Mouse (Mus musculus) MEL (cell line): ENCODE measurements around the gene Maml3. TPM values are rescaled to one million over a fixed set of nuclear protein-coding genes. Genes with fewer than 3 reads are reported as not detected.

Experiments
- DNase-seq: peaks from one replicate; pipeline ENCODE4 v3.0.0; 2011; ENCODE audit warnings: low read depth, low spot score
- H3K27ac ChIP-seq: 2 replicates; pipeline ENCODE4 v1.5.1; 2012; ENCODE audit warnings: low read depth, mild to moderate bottlenecking, control low read depth, low read length, moderate library complexity; ENCODE audit not compliant: control insufficient read depth
- H3K27me3 ChIP-seq, 2 experiments: fragments of 150-350 bp in 1 of 2; sonication (generic) in 1 of 2; 2 replicates each; pipeline ENCODE4 v1.6.1; 2012; ENCODE audit warnings: low read length in 2 of 2, mild to moderate bottlenecking in 2 of 2, improper control_type of control experiment in 1 of 2, moderate library complexity in 1 of 2; ENCODE audit not compliant: insufficient read depth in 2 of 2, control insufficient read depth in 1 of 2
- H3K36me3 ChIP-seq, 2 experiments: 2 replicates each; pipeline ENCODE4 v1.6.1; 2012 to 2014; ENCODE audit warnings: low read length in 2 of 2, improper control_type of control experiment in 1 of 2, inconsistent platforms in 1 of 2, mild to moderate bottlenecking in 1 of 2; ENCODE audit not compliant: insufficient read depth in 2 of 2, control insufficient read depth in 1 of 2
- H3K4me1 ChIP-seq, 2 experiments: fragments of 150-350 bp in 1 of 2; sonication (generic) in 1 of 2; 2 replicates each; pipeline ENCODE4 v1.6.1; 2012; ENCODE audit warnings: low read length in 2 of 2, improper control_type of control experiment in 1 of 2, mild to moderate bottlenecking in 1 of 2; ENCODE audit not compliant: insufficient read depth in 2 of 2, control insufficient read depth in 1 of 2
- H3K4me3 ChIP-seq, 2 experiments: fragments of 150-350 bp in 1 of 2; sonication (generic) in 1 of 2; 2 replicates each; pipeline ENCODE4 v1.5.1; 2012; ENCODE audit warnings: low read depth in 2 of 2, low read length in 2 of 2, mild to moderate bottlenecking in 2 of 2, moderate library complexity in 2 of 2, control low read depth in 1 of 2, improper control_type of control experiment in 1 of 2; ENCODE audit not compliant: control insufficient read depth in 1 of 2, insufficient read depth in 1 of 2
- H3K79me2 ChIP-seq: 2 replicates; pipeline ENCODE4 v1.6.1; 2012; ENCODE audit warnings: mild to moderate bottlenecking, low read length, moderate library complexity; ENCODE audit not compliant: control insufficient read depth, poor library complexity, insufficient read depth
- H3K9ac ChIP-seq: 2 replicates; pipeline ENCODE4 v1.6.1; 2012; ENCODE audit warnings: low read depth, mild to moderate bottlenecking, control low read depth, low read length, moderate library complexity; ENCODE audit not compliant: control insufficient read depth, poor library complexity, severe bottlenecking
- H3K9me3 ChIP-seq: fragments of 150-350 bp; sonication (generic); replicated peaks from 2 replicates; pipeline ENCODE4 v1.6.1; 2012; ENCODE audit warnings: mild to moderate bottlenecking, low read length, improper control_type of control experiment, moderate library complexity; ENCODE audit not compliant: insufficient read depth
- GABPA ChIP-seq: IDR thresholded peaks from 2 replicates; pipeline ENCODE4 v1.6.1; 2012; ENCODE audit warnings: low read depth, mild to moderate bottlenecking, inconsistent platforms, low read length, improper control_type of control experiment, moderate library complexity
- HCFC1 ChIP-seq: IDR thresholded peaks from 2 replicates; pipeline ENCODE4 v1.6.1; 2012; ENCODE audit warnings: low read depth, mild to moderate bottlenecking, inconsistent platforms, low read length, improper control_type of control experiment, moderate library complexity
- KAT2A ChIP-seq: conservative IDR thresholded peaks from 2 replicates; pipeline ENCODE4 v1.6.1; 2012; ENCODE audit warnings: low read depth, low read length, improper control_type of control experiment, inconsistent platforms
- MAX ChIP-seq: IDR thresholded peaks from 2 replicates; pipeline ENCODE4 v1.6.1; 2011; ENCODE audit warnings: low read length, improper control_type of control experiment
- MXI1 ChIP-seq: IDR thresholded peaks from 2 replicates; pipeline ENCODE4 v1.6.1; 2011; ENCODE audit warnings: mild to moderate bottlenecking, low read depth, low read length, improper control_type of control experiment
- MYC ChIP-seq: IDR thresholded peaks from 2 replicates; pipeline ENCODE4 v1.6.1; 2011; ENCODE audit warnings: low read depth, mild to moderate bottlenecking, low read length, improper control_type of control experiment, moderate library complexity
- POLR2A ChIP-seq, 2 experiments: IDR thresholded peaks; 2 replicates each; pipeline ENCODE4 v1.6.1; 2011 to 2012; ENCODE audit warnings: low read length in 2 of 2, mild to moderate bottlenecking in 2 of 2, control low read depth in 1 of 2, improper control_type of control experiment in 1 of 2, low read depth in 1 of 2, moderate library complexity in 1 of 2; ENCODE audit not compliant: control insufficient read depth in 1 of 2, insufficient read depth in 1 of 2, poor library complexity in 1 of 2
- RCOR1 ChIP-seq: IDR thresholded peaks from 2 replicates; pipeline ENCODE4 v1.6.1; 2012; ENCODE audit warnings: low read depth, mild to moderate bottlenecking, inconsistent platforms, low read length, improper control_type of control experiment
- SMC3 ChIP-seq: IDR thresholded peaks from 2 replicates; pipeline ENCODE4 v1.6.1; 2011; ENCODE audit warnings: low read depth, low read length, improper control_type of control experiment
- TBP ChIP-seq: IDR thresholded peaks from 2 replicates; pipeline ENCODE4 v1.8.0; 2011; ENCODE audit warnings: low read depth, low read length, improper control_type of control experiment
- TCF12 ChIP-seq: IDR thresholded peaks from 2 replicates; pipeline ENCODE4 v1.6.1; 2014; ENCODE audit warnings: low read depth, mild to moderate bottlenecking, inconsistent platforms, low read length, improper control_type of control experiment, moderate library complexity
- polyA plus RNA-seq, 2 experiments: library from polyadenylated mRNA; stranded (reverse) in 1 of 2; unstranded in 1 of 2; fragments of >175 nt in 1 of 2; fragments of >200 nt in 1 of 2; gene quantifications; 2 replicates each; pipeline versions ENCODE4 v1.2.1 to v1.2.4; 2012; ENCODE audit warnings: low replicate concordance in 2 of 2, low read depth in 1 of 2; ENCODE audit not compliant: insufficient read length in 2 of 2, insufficient read depth in 1 of 2, missing spikeins in 1 of 2
- total RNA-seq: library from RNA; depleted of rRNA; stranded (reverse); fragments of 300-350 nt; gene quantifications from 2 replicates; pipeline ENCODE4 v1.2.3, GENCODE M21; 2012

Gene Maml3
- total and polyA plus RNA-seq, 3 experiments: 2.0 to 4.1 TPM; not detected in 1

DNA sequence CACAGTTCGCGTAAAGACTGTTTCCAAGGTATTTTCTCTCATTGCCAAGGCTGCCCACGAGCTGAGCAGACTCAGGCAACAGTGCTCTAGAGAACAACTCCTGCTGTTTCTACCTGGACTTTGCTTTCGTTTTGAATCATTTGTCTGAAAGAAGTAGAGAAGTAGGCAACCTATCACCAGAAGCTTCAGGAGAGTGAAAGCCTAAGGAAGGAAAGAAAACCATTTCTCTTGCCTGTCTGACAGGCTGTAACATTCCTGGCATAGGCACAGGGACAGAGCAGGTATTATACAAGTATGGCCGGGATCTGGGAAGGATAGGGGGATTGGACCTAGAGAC is 86.8 kb downstream of the Maml3 start:
- peak overlapping the region; percentile 10; the same call in 1 of the 2 replicates for H3K9ac ChIP-seq
- no peak overlapping the region for H3K27ac ChIP-seq
- H3K36me3 ChIP-seq: no peaks in the 10 kb centered on the region
- TF ChIP-seq SMC3 (0 out of 2 replicates have a peak, but pooled peaks have one; percentile 5), RCOR1 (no peak)
- no peaks in the 10 kb centered on the region for H3K79me2 ChIP-seq
- H3K27me3 ChIP-seq: no peaks in the 10 kb centered on the region
- peak overlapping the region; percentile 55 to 73 for H3K4me3 ChIP-seq
- 0 out of 4 replicates have a peak, but pooled peaks cover 0 to 4% of the 10 kb centered on the region in 2 experiments for H3K4me1 ChIP-seq
- peak; percentile 8 for DNase-seq
- no peaks in the 10 kb centered on the region for H3K9me3 ChIP-seq

DNA sequence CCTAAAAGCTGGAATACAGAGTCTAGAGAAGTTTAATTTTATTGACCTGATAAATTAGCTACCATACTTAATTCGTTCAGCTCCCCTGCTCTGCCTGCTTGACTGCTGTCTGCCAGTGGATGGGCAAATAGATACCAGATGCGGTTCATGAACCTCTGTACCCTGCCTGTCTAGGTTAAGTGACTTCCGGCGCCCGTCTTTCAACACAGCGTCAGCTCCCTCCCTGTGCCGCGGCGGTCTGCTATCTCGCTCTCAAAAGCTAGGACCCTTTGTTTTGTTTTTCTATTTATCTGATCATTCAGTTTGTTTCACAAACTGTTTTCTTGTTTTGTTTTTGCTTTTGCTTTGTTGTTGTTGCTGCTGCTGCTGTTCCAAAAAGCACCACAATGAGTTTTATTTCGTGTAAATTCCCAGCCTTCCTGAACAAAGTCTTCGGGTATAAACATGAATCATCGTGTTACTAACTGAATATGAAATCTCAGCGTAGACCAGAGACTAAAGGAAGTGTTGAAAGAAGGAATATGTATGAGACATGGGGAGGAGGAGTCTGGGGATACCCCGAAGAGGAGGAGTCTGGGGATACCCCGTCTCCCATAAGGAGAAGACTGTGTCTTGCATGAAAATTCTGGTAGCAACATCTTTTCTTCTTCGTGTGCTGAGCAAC is 87.3 kb downstream of the Maml3 start:
- Histone ChIP-seq H3K4me1 (0 out of 4 replicates have a peak, but pooled peaks cover 0 to 4% of the 10 kb centered on the region in 2 experiments), H3K9me3 (no peaks in the 10 kb centered on the region), H3K79me2 (no peaks in the 10 kb centered on the region), H3K27ac (no peak overlapping the region), H3K9ac (peak overlapping the region; percentile 42), H3K4me3 (peak overlapping the region; percentile 55 to 73), H3K36me3 (no peaks in the 10 kb centered on the region), H3K27me3 (no peaks in the 10 kb centered on the region)
- TF ChIP-seq MYC: no peak
- TF ChIP-seq HCFC1: no peak
- no peak for TF ChIP-seq GABPA
- TF ChIP-seq KAT2A: no peak
- no peak for TF ChIP-seq MAX
- no peak for TF ChIP-seq POLR2A (IDR thresholded peaks at IDR 0.05; ENCODE audit: control insufficient read depth in 1 of 2, insufficient read depth in 1 of 2, low read depth in 1 of 2, low read length in 2 of 2, poor library complexity in 1 of 2)
- 0 out of 2 replicates have a peak, but pooled peaks have one; percentile 17 for TF ChIP-seq TCF12
- peak; percentile 53 for DNase-seq

DNA sequence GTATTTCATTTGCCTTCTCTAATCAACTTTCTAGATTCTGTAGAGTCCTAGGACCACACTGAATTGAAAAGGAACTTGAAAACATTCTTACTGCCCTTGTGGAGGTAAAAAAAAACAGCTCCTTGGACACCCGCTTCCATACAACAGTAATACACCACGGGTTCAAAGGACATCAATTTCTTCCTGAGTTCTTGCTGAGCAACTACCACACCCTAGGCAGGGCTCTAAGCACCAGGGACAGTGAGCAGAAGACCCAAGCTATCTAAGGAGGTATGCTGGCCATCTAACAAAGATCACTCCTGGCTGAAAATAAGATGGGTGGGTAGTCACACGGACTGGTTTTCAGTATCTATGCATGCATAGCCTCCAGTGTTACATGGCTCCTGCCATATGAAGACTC is 88.7 kb downstream of the Maml3 start:
- no peak overlapping the region for H3K4me3 ChIP-seq
- 0 out of 4 replicates have a peak, but pooled peaks cover 0 to 4% of the 10 kb centered on the region in 2 experiments for H3K4me1 ChIP-seq
- no peak overlapping the region for H3K9ac ChIP-seq
- no peaks in the 10 kb centered on the region for H3K36me3 ChIP-seq
- no peak for TF ChIP-seq MXI1
- TF ChIP-seq KAT2A: no peak
- no peak for TF ChIP-seq TBP
- H3K9me3 ChIP-seq: no peaks in the 10 kb centered on the region
- H3K27ac ChIP-seq: no peak overlapping the region
- no peaks in the 10 kb centered on the region for H3K27me3 ChIP-seq
- DNase-seq: no peak
- no peaks in the 10 kb centered on the region for H3K79me2 ChIP-seq
